Mouse (Mus musculus): ENCODE measurements around the gene Noa1. TPM values are rescaled to one million over a fixed set of nuclear protein-coding genes. Genes with fewer than 3 reads are reported as not detected.

Gene Noa1
- polyA plus RNA-seq, 1 experiment: 18.4 TPM

GRCm38 (mm10) chr5:77340033-77340432, 30.1 kb upstream of the Noa1 start:
- TF ChIP-seq CTCF (IDR thresholded peaks at IDR 0.05; ENCODE audit: extremely low read depth, insufficient read depth, low read length): no peak
- no peak for TF ChIP-seq POLR2A (IDR thresholded peaks at IDR 0.05; ENCODE audit: extremely low read depth, insufficient read depth, low read length)
- Histone ChIP-seq H3K4me1 (ENCODE audit: control insufficient read depth, insufficient read depth, low read length) (no peaks in the 10 kb centered on the region), H3K4me3 (ENCODE audit: insufficient read depth, low read length) (no peak overlapping the region), H3K27ac (ENCODE audit: insufficient read depth, low read length) (no peak overlapping the region)

GRCm38 (mm10) chr5:77330154-77330553, 20.3 kb upstream of the Noa1 start:
- Histone ChIP-seq H3K4me1 (ENCODE audit: control insufficient read depth, insufficient read depth, low read length) (no peaks in the 10 kb centered on the region), H3K4me3 (ENCODE audit: insufficient read depth, low read length) (no peak overlapping the region), H3K27ac (ENCODE audit: insufficient read depth, low read length) (no peak overlapping the region)
- TF ChIP-seq POLR2A (IDR thresholded peaks at IDR 0.05; ENCODE audit: extremely low read depth, insufficient read depth, low read length): no peak
- no peak for TF ChIP-seq CTCF (IDR thresholded peaks at IDR 0.05; ENCODE audit: extremely low read depth, insufficient read depth, low read length)

GRCm38 (mm10) chr5:77324936-77325335, 15.1 kb upstream of the Noa1 start:
- no peak overlapping the region for H3K4me3 ChIP-seq (ENCODE audit: insufficient read depth, low read length)
- H3K4me1 ChIP-seq (ENCODE audit: control insufficient read depth, insufficient read depth, low read length): no peaks in the 10 kb centered on the region
- no peak overlapping the region for H3K27ac ChIP-seq (ENCODE audit: insufficient read depth, low read length)
- TF ChIP-seq CTCF (IDR thresholded peaks at IDR 0.05; ENCODE audit: extremely low read depth, insufficient read depth, low read length): no peak
- no peak for TF ChIP-seq POLR2A (IDR thresholded peaks at IDR 0.05; ENCODE audit: extremely low read depth, insufficient read depth, low read length)

- TF ChIP-seq POLR2A (IDR thresholded peaks at IDR 0.05; ENCODE audit: extremely low read depth, insufficient read depth, low read length): no peak
- TF ChIP-seq CTCF (IDR thresholded peaks at IDR 0.05; ENCODE audit: extremely low read depth, insufficient read depth, low read length): no peak
- H3K27ac ChIP-seq (ENCODE audit: insufficient read depth, low read length): no peak overlapping the region
- H3K4me1 ChIP-seq (ENCODE audit: control insufficient read depth, insufficient read depth, low read length): 0 out of 2 replicates have a peak, but pooled peaks cover 2% of the 10 kb centered on the region
- no peak overlapping the region for H3K4me3 ChIP-seq (ENCODE audit: insufficient read depth, low read length)
These were observed 5.1 kb upstream of the Noa1 start for GRCm38 (mm10) chr5:77314986-77315385.

- H3K27ac ChIP-seq (ENCODE audit: insufficient read depth, low read length): no peak overlapping the region
- no peak overlapping the region for H3K4me3 ChIP-seq (ENCODE audit: insufficient read depth, low read length)
- H3K4me1 ChIP-seq (ENCODE audit: control insufficient read depth, insufficient read depth, low read length): 0 out of 2 replicates have a peak, but pooled peaks cover 2% of the 10 kb centered on the region
- TF ChIP-seq CTCF (IDR thresholded peaks at IDR 0.05; ENCODE audit: extremely low read depth, insufficient read depth, low read length) (no peak), POLR2A (IDR thresholded peaks at IDR 0.05; ENCODE audit: extremely low read depth, insufficient read depth, low read length) (no peak)
These were observed 4.3 kb upstream of the Noa1 start for GRCm38 (mm10) chr5:77314206-77314605.

GRCm38 (mm10) chr5:77309051-77309906, 605 bp downstream of the Noa1 start:
- Histone ChIP-seq H3K4me3 (ENCODE audit: insufficient read depth, low read length) (peak overlapping the region; percentile 50), H3K27ac (ENCODE audit: insufficient read depth, low read length) (no peak overlapping the region), H3K4me1 (ENCODE audit: control insufficient read depth, insufficient read depth, low read length) (peaks cover 6% of the 10 kb centered on the region; the same call in 1 of the 2 replicates)
- TF ChIP-seq POLR2A (IDR thresholded peaks at IDR 0.05; ENCODE audit: extremely low read depth, insufficient read depth, low read length) (no peak), CTCF (IDR thresholded peaks at IDR 0.05; ENCODE audit: extremely low read depth, insufficient read depth, low read length) (no peak)

GRCm38 (mm10) chr5:77307821-77308553, 1.9 kb downstream of the Noa1 start:
- H3K27ac ChIP-seq (ENCODE audit: insufficient read depth, low read length): no peak overlapping the region
- TF ChIP-seq POLR2A (IDR thresholded peaks at IDR 0.05; ENCODE audit: extremely low read depth, insufficient read depth, low read length) (no peak), CTCF (IDR thresholded peaks at IDR 0.05; ENCODE audit: extremely low read depth, insufficient read depth, low read length) (no peak)
- H3K4me3 ChIP-seq (ENCODE audit: insufficient read depth, low read length): peak overlapping the region; percentile 50

GRCm38 (mm10) chr5:77301296-77301903, 8.5 kb downstream of the Noa1 start:
- H3K27ac ChIP-seq (ENCODE audit: insufficient read depth, low read length): no peak overlapping the region
- H3K4me1 ChIP-seq (ENCODE audit: control insufficient read depth, insufficient read depth, low read length): peaks cover 2% of the 10 kb centered on the region; the same call in 1 of the 2 replicates
- TF ChIP-seq POLR2A (IDR thresholded peaks at IDR 0.05; ENCODE audit: extremely low read depth, insufficient read depth, low read length) (no peak), CTCF (IDR thresholded peaks at IDR 0.05; ENCODE audit: extremely low read depth, insufficient read depth, low read length) (no peak)
- no peak overlapping the region for H3K4me3 ChIP-seq (ENCODE audit: insufficient read depth, low read length)

More at GRCm38 (mm10) chr5:77307821-77308553, 1.9 kb downstream of the Noa1 start:
- H3K4me1 ChIP-seq (ENCODE audit: control insufficient read depth, insufficient read depth, low read length): peaks cover 6% of the 10 kb centered on the region; the same call in 1 of the 2 replicates

GRCm38 (mm10) chr5:77299486-77299885, 10.4 kb downstream of the Noa1 start:
- H3K27ac ChIP-seq (ENCODE audit: insufficient read depth, low read length): no peak overlapping the region
- H3K4me1 ChIP-seq (ENCODE audit: control insufficient read depth, insufficient read depth, low read length): peaks cover 2% of the 10 kb centered on the region; the same call in 1 of the 2 replicates
- no peak overlapping the region for H3K4me3 ChIP-seq (ENCODE audit: insufficient read depth, low read length)
- TF ChIP-seq CTCF (IDR thresholded peaks at IDR 0.05; ENCODE audit: extremely low read depth, insufficient read depth, low read length) (no peak), POLR2A (IDR thresholded peaks at IDR 0.05; ENCODE audit: extremely low read depth, insufficient read depth, low read length) (no peak)
